Mouse (Mus musculus): ENCODE measurements around the gene Pitx1. TPM values are rescaled to one million over a fixed set of nuclear protein-coding genes. Genes with fewer than 3 reads are reported as not detected.

Pitx1 gene
- 0.08 TPM in 1 of 2 replicates, not detected in the other for polyA plus RNA-seq (2015; fragmentation: Nextera tagmentation; extraction: Ambion mirVana)

DNA sequence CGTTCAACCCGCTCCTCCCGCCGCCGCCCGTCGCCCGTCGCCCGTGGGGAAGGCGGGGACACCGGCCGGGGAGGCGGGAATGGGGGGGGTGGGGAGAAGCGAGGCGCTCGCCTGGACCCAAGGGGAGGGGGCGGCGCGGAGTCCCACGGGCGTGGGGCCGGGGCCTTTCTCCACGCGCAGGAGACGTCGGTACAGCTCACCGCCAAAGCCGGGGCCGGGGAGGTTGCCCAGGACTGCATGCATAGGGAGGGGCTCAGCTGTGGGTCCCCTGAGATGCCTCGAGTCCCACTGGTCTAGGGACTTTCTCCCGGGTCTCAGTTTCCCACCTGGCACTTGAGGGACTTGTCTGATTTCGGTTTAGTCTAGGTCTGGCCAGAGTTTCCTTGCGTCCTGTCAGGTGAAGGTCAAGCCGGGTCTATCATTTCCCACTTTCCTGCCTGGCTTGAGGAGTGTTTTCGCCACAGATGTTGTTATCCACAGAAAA lies at the start of gene Pitx1:
Pitx1 (minus strand) TSS at position 51 of the 484 bp plus-strand sequence.
- no peak within 1 kb of the TSS for H3K9ac ChIP-seq (ENCODE audit: low read depth, low read length)
- no peaks in the 10 kb centered on the region for H3K36me3 ChIP-seq (ENCODE audit: insufficient read depth, low read length)
- WGBS = 5% methylated on average over 36 of the region's 36 CpGs
- no peak for ATAC-seq (replicated peaks; ENCODE audit: low FRiP score, low read depth)
- no peak for TF ChIP-seq CTCF (IDR thresholded peaks at IDR 0.05; ENCODE audit: low read depth)
- peaks cover 9% of the 10 kb centered on the region; the same call in 1 of the 2 replicates for H3K4me1 ChIP-seq (replicated peaks; ENCODE audit: insufficient read depth, low read length)
- H3K4me3 ChIP-seq (replicated peaks; ENCODE audit: low read depth, low read length) = 0 out of 2 replicates have a peak within 1 kb of the TSS, but pooled peaks have one; percentile 0
- no peak within 1 kb of the TSS for H3K4me2 ChIP-seq (ENCODE audit: low read length)
- DNase-seq (ENCODE audit: low spot score) = no peak
- H3K27ac ChIP-seq = no peak within 1 kb of the TSS
- H3K9me3 ChIP-seq (replicated peaks; ENCODE audit: low read length) = no peaks in the 10 kb centered on the region
- H3K27me3 ChIP-seq (ENCODE audit: insufficient read depth, low read length) = peaks cover 94% of the 10 kb centered on the region

DNA sequence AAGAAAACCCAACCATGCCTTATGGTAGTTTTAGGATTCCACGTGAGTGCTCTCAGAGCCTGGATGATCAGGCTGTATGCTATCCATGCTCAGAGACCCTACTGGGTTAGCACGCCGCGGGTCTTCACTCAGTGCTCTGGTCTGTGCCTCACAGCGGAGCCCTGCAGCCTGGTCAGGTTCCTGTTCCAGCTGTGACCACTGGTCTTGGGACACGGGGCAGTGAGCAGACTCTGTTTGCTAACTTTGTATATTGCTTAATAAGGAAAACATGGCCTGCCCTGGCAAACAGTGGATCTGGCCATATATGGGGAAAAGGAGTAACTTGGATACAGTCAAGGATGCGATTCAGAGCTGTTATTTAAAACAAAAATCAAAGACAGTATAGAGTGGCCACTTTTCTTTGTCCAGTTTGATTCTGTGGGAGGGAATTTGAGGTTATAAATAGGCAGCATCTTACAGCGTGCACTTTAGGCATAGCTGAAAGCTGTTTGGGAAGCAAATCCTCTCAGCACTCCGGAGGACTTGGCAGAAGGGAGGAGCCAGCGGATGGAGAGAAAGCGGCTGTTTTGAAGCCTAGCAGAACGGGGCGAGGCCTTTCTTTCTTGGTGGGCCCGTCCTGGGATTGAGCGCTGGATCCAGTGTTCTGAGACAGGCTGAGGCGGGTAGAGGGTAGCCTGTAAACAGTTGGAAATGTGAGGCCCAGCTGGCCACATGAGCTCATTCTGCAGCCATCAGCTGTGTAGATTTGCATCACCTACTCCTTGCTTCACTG lies 45.6 kb upstream of the Pitx1 start:
- no peaks in the 10 kb centered on the region for H3K27me3 ChIP-seq (ENCODE audit: insufficient read depth, low read length)
- H3K9ac ChIP-seq (ENCODE audit: low read depth, low read length) = no peak overlapping the region
- DNase-seq (ENCODE audit: low spot score) = peak; percentile 79

GRCm38 (mm10) chr13:55878353-55878752 lies 42.4 kb upstream of the Pitx1 start:
- no peaks in the 10 kb centered on the region for H3K36me3 ChIP-seq (ENCODE audit: insufficient read depth, low read length)
- ATAC-seq (replicated peaks; ENCODE audit: low FRiP score, low read depth) (no peak), DNase-seq (ENCODE audit: low spot score) (no peak)
- H3K4me2 ChIP-seq (ENCODE audit: low read length) = no peak overlapping the region
- H3K4me3 ChIP-seq (replicated peaks; ENCODE audit: low read depth, low read length) = no peak overlapping the region
- no peak overlapping the region for H3K9ac ChIP-seq (ENCODE audit: low read depth, low read length)
- 84% methylated on average over 4 of the region's 4 CpGs for WGBS
- H3K27ac ChIP-seq = no peak overlapping the region
- H3K9me3 ChIP-seq (replicated peaks; ENCODE audit: low read length) = no peaks in the 10 kb centered on the region
- peaks cover 3% of the 10 kb centered on the region; the same call in 1 of the 2 replicates for H3K4me1 ChIP-seq (replicated peaks; ENCODE audit: insufficient read depth, low read length)
- no peaks in the 10 kb centered on the region for H3K27me3 ChIP-seq (ENCODE audit: insufficient read depth, low read length)
- no peak for TF ChIP-seq CTCF (IDR thresholded peaks at IDR 0.05; ENCODE audit: low read depth)

More for the DNA sequence above, 45.6 kb upstream of the Pitx1 start:
- no peaks in the 10 kb centered on the region for H3K9me3 ChIP-seq (replicated peaks; ENCODE audit: low read length)
- peaks cover 3% of the 10 kb centered on the region; the same call in 1 of the 2 replicates for H3K4me1 ChIP-seq (replicated peaks; ENCODE audit: insufficient read depth, low read length)
- H3K4me3 ChIP-seq (replicated peaks; ENCODE audit: low read depth, low read length) = no peak overlapping the region
- no peaks in the 10 kb centered on the region for H3K36me3 ChIP-seq (ENCODE audit: insufficient read depth, low read length)
- 0 out of 2 replicates have a peak overlapping the region, but pooled peaks have one; percentile 11 for H3K27ac ChIP-seq
- TF ChIP-seq CTCF (IDR thresholded peaks at IDR 0.05; ENCODE audit: low read depth) = no peak
- H3K4me2 ChIP-seq (ENCODE audit: low read length) = no peak overlapping the region
- 0 out of 2 replicates have a peak, but pooled peaks have one; percentile 45 for ATAC-seq (replicated peaks; ENCODE audit: low FRiP score, low read depth)
- 50% methylated on average over 16 of the region's 16 CpGs for whole genome bisulfite sequencing

DNA sequence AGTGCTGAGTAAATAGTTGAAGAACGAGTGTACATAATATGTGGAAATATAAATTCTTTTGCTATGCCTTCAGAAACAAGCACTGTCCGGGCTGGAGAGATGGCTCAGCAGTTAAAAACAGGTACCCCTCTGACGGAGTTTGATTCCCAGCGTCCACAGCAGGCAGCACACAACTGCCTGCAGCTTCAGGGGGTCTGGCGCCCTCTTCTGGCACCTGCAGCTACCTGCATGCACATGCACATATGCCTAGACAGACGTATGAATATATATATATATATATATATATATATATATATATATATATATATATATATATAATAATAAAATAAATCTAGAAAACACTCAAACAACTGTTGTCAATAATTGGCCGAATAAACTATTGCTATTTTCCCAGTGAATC lies 35.4 kb upstream of the Pitx1 start:
- Histone ChIP-seq H3K4me2 (ENCODE audit: low read length) (no peak overlapping the region), H3K36me3 (ENCODE audit: insufficient read depth, low read length) (no peaks in the 10 kb centered on the region), H3K27ac (no peak overlapping the region), H3K9me3 (replicated peaks; ENCODE audit: low read length) (no peaks in the 10 kb centered on the region), H3K27me3 (ENCODE audit: insufficient read depth, low read length) (no peaks in the 10 kb centered on the region), H3K4me3 (replicated peaks; ENCODE audit: low read depth, low read length) (no peak overlapping the region), H3K9ac (ENCODE audit: low read depth, low read length) (no peak overlapping the region), H3K4me1 (replicated peaks; ENCODE audit: insufficient read depth, low read length) (no peaks in the 10 kb centered on the region)
- TF ChIP-seq CTCF (IDR thresholded peaks at IDR 0.05; ENCODE audit: low read depth) = peak; percentile 10; the same call in 1 of the 2 replicates
- ATAC-seq (replicated peaks; ENCODE audit: low FRiP score, low read depth) = no peak
- DNase-seq (ENCODE audit: low spot score) = no peak
- WGBS = 83% methylated on average over 7 of the region's 7 CpGs

GRCm38 (mm10) chr13:55870001-55870400 lies 34.0 kb upstream of the Pitx1 start:
- Histone ChIP-seq H3K4me3 (replicated peaks; ENCODE audit: low read depth, low read length) (no peak overlapping the region), H3K4me2 (ENCODE audit: low read length) (no peak overlapping the region), H3K9ac (ENCODE audit: low read depth, low read length) (no peak overlapping the region), H3K9me3 (replicated peaks; ENCODE audit: low read length) (no peaks in the 10 kb centered on the region), H3K27me3 (ENCODE audit: insufficient read depth, low read length) (no peaks in the 10 kb centered on the region), H3K27ac (no peak overlapping the region), H3K36me3 (ENCODE audit: insufficient read depth, low read length) (no peaks in the 10 kb centered on the region), H3K4me1 (replicated peaks; ENCODE audit: insufficient read depth, low read length) (no peaks in the 10 kb centered on the region)
- TF ChIP-seq CTCF (IDR thresholded peaks at IDR 0.05; ENCODE audit: low read depth) = peak; percentile 50; the same call in 1 of the 2 replicates
- no peak for ATAC-seq (replicated peaks; ENCODE audit: low FRiP score, low read depth)
- no peak for DNase-seq (ENCODE audit: low spot score)
- 84% methylated on average over 1 of the region's 1 CpGs for WGBS

GRCm38 (mm10) chr13:55867540-55868103 lies 31.6 kb upstream of the Pitx1 start:
- no peak for ATAC-seq (replicated peaks; ENCODE audit: low FRiP score, low read depth)
- Histone ChIP-seq H3K4me2 (ENCODE audit: low read length) (no peak overlapping the region), H3K4me1 (replicated peaks; ENCODE audit: insufficient read depth, low read length) (no peaks in the 10 kb centered on the region), H3K27me3 (ENCODE audit: insufficient read depth, low read length) (no peaks in the 10 kb centered on the region), H3K9ac (ENCODE audit: low read depth, low read length) (no peak overlapping the region), H3K9me3 (replicated peaks; ENCODE audit: low read length) (no peaks in the 10 kb centered on the region), H3K36me3 (ENCODE audit: insufficient read depth, low read length) (no peaks in the 10 kb centered on the region), H3K27ac (no peak overlapping the region), H3K4me3 (replicated peaks; ENCODE audit: low read depth, low read length) (no peak overlapping the region)
- no peak for TF ChIP-seq CTCF (IDR thresholded peaks at IDR 0.05; ENCODE audit: low read depth)
- WGBS = 61% methylated on average over 13 of the region's 13 CpGs
- no peak for DNase-seq (ENCODE audit: low spot score)

Measured in kidney, postnatal 0 days (tissue).